Mouse (Mus musculus): ENCODE results near the gene Rdh16. TPM values are rescaled to one million over a fixed set of nuclear protein-coding genes. Genes with fewer than 3 reads are reported as not detected.
"Not testable (repeated sequence)": the region's sequence is repeated elsewhere in the genome, so short reads cannot be mapped to it uniquely, and the experiment has no call there.

Gene Rdh16
- polyA plus RNA-seq, 1 experiment = 0.04 TPM

DNA sequence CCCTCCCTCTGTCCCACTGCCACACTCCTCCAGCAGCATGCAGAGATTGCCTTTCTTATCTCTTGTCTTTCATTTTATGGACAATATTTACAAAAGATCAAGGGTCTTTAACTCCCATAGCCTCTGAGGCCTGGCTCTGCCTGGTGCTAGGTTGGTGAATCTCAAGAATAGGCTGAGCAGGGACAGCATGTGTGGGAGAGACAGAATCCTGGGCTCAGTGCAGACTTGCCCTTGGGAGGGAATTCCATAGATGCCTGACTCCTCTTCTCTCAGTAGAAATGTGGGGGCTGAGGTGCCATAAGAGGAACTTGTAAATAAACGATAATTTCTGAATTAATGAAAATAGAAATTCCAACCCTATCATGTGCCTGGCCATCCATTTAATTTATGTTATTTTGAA lies 34.4 kb upstream of the Rdh16 start:
- no peaks in the 10 kb centered on the region for H3K4me1 ChIP-seq (ENCODE audit: control insufficient read depth, insufficient read depth, low read length)
- DNase-seq = no peak
- 78% methylated on average over 1 of the region's 1 CpGs for WGBS
- H3K4me3 ChIP-seq (replicated peaks; ENCODE audit: extremely low read depth, low read depth, low read length) = no peak overlapping the region
- TF ChIP-seq POLR2A (IDR thresholded peaks at IDR 0.05; ENCODE audit: borderline replicate concordance, extremely low read depth, low read depth, low read length) = no peak
- no peak for TF ChIP-seq CTCF (IDR thresholded peaks at IDR 0.05; ENCODE audit: insufficient read depth, low read length)

DNA sequence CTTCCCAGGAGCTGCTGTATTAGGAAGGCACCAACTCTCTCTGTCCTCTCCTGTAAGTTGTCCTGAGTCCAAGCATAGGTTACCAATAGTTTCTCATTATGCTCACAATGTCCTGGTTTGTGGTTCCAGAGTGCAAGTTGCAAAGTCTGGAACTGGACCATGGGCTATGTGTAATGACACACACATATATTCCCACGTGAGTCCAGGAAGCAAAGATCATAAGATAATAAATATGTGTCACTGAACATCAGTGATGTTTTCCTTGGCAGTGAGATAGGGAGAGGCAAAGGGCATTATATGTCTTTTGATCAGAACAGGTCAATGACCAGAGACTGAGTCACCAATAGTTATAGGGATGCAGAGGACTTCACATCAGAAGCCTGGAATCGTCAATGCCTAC lies 24.9 kb upstream of the Rdh16 start, which contains the start of gene Rdh9:
Rdh9 (plus strand) TSS at position 376 of the 400 bp plus-strand sequence.
- no peaks in the 10 kb centered on the region for H3K4me1 ChIP-seq (ENCODE audit: control insufficient read depth, insufficient read depth, low read length)
- TF ChIP-seq CTCF (IDR thresholded peaks at IDR 0.05; ENCODE audit: insufficient read depth, low read length) (no peak), POLR2A (IDR thresholded peaks at IDR 0.05; ENCODE audit: borderline replicate concordance, extremely low read depth, low read depth, low read length) (no peak)
- WGBS = 62% methylated on average over 2 of the region's 2 CpGs
- no peak within 1 kb of the TSS for H3K4me3 ChIP-seq (replicated peaks; ENCODE audit: extremely low read depth, low read depth, low read length)
- no peak for DNase-seq

GRCm38 (mm10) chr10:127782321-127782720 lies 18.6 kb upstream of the Rdh16 start:
- 97% methylated on average over 17 of the region's 17 CpGs for WGBS
- not testable (repeated sequence) for DNase-seq; H3K4me1 ChIP-seq (ENCODE audit: control insufficient read depth, insufficient read depth, low read length); H3K4me3 ChIP-seq (replicated peaks; ENCODE audit: extremely low read depth, low read depth, low read length)

DNA sequence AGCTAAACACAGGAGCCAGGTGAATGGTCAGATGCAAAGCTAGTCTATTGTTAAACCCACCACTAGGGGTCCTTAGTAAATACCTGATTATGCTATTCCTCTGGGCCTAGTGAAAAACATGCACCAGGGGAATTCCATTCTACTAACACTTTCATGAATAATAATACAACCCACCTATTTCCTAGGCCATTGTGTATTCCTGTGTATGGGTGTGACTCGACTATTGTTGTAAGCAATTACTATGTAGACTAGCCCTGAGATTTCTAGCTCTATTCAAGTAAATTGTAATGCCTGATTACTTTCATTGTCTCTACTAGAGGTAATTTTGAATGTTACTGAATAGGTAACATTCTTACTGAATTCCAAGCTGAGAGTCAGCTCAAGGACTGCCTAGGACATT lies 15.5 kb upstream of the Rdh16 start:
- 61% methylated on average over 1 of the region's 1 CpGs for WGBS
- DNase-seq; H3K4me3 ChIP-seq (replicated peaks; ENCODE audit: extremely low read depth, low read depth, low read length); H3K4me1 ChIP-seq (ENCODE audit: control insufficient read depth, insufficient read depth, low read length): not testable (repeated sequence)

DNA sequence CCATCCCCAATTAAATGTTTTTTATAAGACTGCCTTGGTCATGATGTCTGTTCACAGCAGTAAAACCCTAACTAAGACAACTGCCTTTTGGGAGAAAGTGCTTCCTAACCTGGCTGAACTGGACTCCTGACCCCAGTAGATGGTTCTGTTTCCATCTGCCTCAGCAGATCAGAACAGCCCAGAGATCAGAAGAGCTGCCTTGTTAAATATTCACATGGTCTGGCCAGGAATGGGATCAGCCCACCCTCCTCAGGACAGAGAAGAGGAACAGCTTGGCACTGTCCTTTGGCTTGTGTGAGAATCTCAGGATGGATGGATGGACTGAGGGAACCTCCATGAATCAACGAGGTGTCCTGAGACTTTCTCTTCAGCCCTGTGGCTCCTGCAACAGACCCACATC lies 1.7 kb upstream of the Rdh16 start:
- no peak for TF ChIP-seq POLR2A (IDR thresholded peaks at IDR 0.05; ENCODE audit: borderline replicate concordance, extremely low read depth, low read depth, low read length)
- no peak for TF ChIP-seq CTCF (IDR thresholded peaks at IDR 0.05; ENCODE audit: insufficient read depth, low read length)
- WGBS = 83% methylated on average over 1 of the region's 1 CpGs
- no peak for DNase-seq
- Histone ChIP-seq H3K4me1 (ENCODE audit: control insufficient read depth, insufficient read depth, low read length) (no peaks in the 10 kb centered on the region), H3K4me3 (replicated peaks; ENCODE audit: extremely low read depth, low read depth, low read length) (no peak overlapping the region)

DNA sequence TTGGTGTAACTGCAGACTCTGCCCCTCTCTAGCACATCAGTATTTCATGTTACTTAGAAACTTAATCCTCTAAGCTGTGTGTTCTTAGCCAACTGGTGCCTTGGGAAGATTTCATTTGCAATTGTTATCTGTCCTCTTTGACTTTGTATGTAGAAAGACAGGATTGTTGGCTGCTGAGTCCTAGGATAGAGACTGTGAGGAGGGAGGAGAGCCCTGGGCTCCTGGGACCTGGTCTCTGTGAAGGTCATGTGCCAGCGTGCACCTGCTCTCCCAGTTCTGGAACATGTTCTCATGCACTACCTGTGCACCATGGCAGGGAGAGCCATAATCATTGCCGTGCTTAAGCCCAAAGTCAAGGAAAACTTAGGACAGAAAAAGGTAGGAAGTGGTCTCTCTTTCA lies 660 bp downstream of the Rdh16 start:
- DNase-seq = no peak
- Histone ChIP-seq H3K4me3 (replicated peaks; ENCODE audit: extremely low read depth, low read depth, low read length) (no peak overlapping the region), H3K4me1 (ENCODE audit: control insufficient read depth, insufficient read depth, low read length) (no peaks in the 10 kb centered on the region)
- 78% methylated on average over 2 of the region's 2 CpGs for WGBS
- TF ChIP-seq CTCF (IDR thresholded peaks at IDR 0.05; ENCODE audit: insufficient read depth, low read length) (no peak), POLR2A (IDR thresholded peaks at IDR 0.05; ENCODE audit: borderline replicate concordance, extremely low read depth, low read depth, low read length) (no peak)

GRCm38 (mm10) chr10:127802236-127802635 lies 1.3 kb downstream of the Rdh16 start:
- DNase-seq = no peak
- H3K4me1 ChIP-seq (ENCODE audit: control insufficient read depth, insufficient read depth, low read length) = no peaks in the 10 kb centered on the region
- 60% methylated on average over 5 of the region's 5 CpGs for WGBS
- TF ChIP-seq CTCF (IDR thresholded peaks at IDR 0.05; ENCODE audit: insufficient read depth, low read length) = no peak
- no peak for TF ChIP-seq POLR2A (IDR thresholded peaks at IDR 0.05; ENCODE audit: borderline replicate concordance, extremely low read depth, low read depth, low read length)
- no peak overlapping the region for H3K4me3 ChIP-seq (replicated peaks; ENCODE audit: extremely low read depth, low read depth, low read length)

- WGBS = 63% methylated on average over 7 of the region's 7 CpGs
- TF ChIP-seq POLR2A (IDR thresholded peaks at IDR 0.05; ENCODE audit: borderline replicate concordance, extremely low read depth, low read depth, low read length) = no peak
- H3K4me1 ChIP-seq (ENCODE audit: control insufficient read depth, insufficient read depth, low read length) = no peaks in the 10 kb centered on the region
- DNase-seq = no peak
- no peak overlapping the region for H3K4me3 ChIP-seq (replicated peaks; ENCODE audit: extremely low read depth, low read depth, low read length)
These were observed 3.5 kb downstream of the Rdh16 start for GRCm38 (mm10) chr10:127804416-127804815.

- H3K4me3 ChIP-seq (replicated peaks; ENCODE audit: extremely low read depth, low read depth, low read length) = no peak overlapping the region
- no peak for DNase-seq
- TF ChIP-seq CTCF (IDR thresholded peaks at IDR 0.05; ENCODE audit: insufficient read depth, low read length) = no peak
- TF ChIP-seq POLR2A (IDR thresholded peaks at IDR 0.05; ENCODE audit: borderline replicate concordance, extremely low read depth, low read depth, low read length) = no peak
- no peaks in the 10 kb centered on the region for H3K4me1 ChIP-seq (ENCODE audit: control insufficient read depth, insufficient read depth, low read length)
These were observed 14.9 kb downstream of the Rdh16 start for GRCm38 (mm10) chr10:127815888-127816287.

DNA sequence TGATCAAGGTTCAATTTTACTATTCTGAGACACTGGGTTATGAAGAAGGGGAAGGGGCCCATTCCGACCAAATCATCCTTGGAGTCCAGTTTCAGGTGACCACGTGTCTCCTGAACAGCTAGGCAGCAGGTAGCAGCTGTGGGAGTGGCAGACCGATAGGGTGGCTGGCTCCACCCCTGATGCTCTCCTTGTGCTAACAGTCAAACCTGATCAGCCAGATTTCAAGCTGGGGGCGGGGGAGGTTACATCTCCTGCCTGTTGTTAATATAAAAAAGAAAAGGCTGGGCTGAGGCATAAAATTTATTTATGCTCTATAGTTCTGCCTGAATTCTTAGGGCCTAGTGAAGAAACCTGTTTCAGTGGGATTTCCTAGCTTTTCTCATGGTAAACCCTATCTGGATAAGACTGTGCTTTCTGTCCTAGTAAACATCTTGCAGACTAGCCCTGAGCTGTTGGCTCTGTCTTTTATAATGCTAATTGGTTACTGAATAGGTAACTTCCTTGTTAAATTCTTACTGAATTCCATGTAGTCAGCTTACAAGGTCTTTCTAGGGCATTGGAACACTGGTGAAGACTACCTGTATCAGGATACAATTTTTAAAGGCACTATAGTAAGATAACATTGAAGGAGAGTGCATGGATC lies 16.4 kb downstream of the Rdh16 start:
- not testable (repeated sequence) for H3K4me3 ChIP-seq (replicated peaks; ENCODE audit: extremely low read depth, low read depth, low read length); H3K4me1 ChIP-seq (ENCODE audit: control insufficient read depth, insufficient read depth, low read length); DNase-seq
- WGBS = 68% methylated on average over 4 of the region's 4 CpGs

DNA sequence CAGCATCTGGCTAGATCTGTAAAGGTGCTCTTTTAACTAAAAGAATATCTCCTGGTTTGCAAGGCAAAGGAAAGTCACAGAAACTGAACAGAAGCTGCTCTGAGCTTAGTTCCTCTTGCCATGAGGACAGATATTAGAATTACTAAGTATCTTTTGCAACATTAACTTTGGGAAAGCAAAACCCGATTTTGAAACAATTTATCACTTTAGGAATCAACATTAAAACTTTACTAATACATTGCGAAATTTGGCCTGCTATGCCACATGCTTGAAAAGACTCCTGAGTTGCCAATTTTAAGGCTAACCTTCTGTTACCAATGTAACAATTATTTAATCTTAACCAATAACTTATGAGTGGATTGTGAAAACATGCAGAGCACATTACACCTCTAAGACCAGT lies 20.9 kb downstream of the Rdh16 start:
- H3K4me1 ChIP-seq (ENCODE audit: control insufficient read depth, insufficient read depth, low read length); H3K4me3 ChIP-seq (replicated peaks; ENCODE audit: extremely low read depth, low read depth, low read length); DNase-seq: not testable (repeated sequence)
- WGBS = 77% methylated on average over 2 of the region's 2 CpGs

Measured in lung, adult 2 months (tissue).